In genomic region chr17:8505669-8506426, GRCm38 (mm10) we compare ENCODE assay signal across 8 mouse cellular contexts. TPM values are rescaled to one million over a fixed set of nuclear protein-coding genes. Genes with fewer than 3 reads are reported as not detected.
DNase-seq lines count a peak whose midpoint lies in the region; ATAC-seq lines count a peak whose summit lies in the region.

No protein-coding gene starts in this region.

- no peak overlapping the region for H3K27ac ChIP-seq in embryonic facial prominence, embryonic 11.5 days (replicated peaks; ENCODE audit: low read depth, low read length)
- no peak overlapping the region for H3K27ac ChIP-seq in limb, embryonic 15.5 days
- H3K27ac ChIP-seq in midbrain, embryonic 16.5 days (ENCODE audit: low read length), result peak overlapping the region; percentile 88
- no peak overlapping the region for H3K27ac ChIP-seq in stomach, embryonic 14.5 days (ENCODE audit: low read length)

- H3K36me3 ChIP-seq in embryonic facial prominence, embryonic 11.5 days (replicated peaks; ENCODE audit: control insufficient read depth, insufficient read depth, low read depth, low read length), result no peaks in the 10 kb centered on the region
- H3K36me3 ChIP-seq in limb, embryonic 15.5 days, result no peaks in the 10 kb centered on the region
- no peaks in the 10 kb centered on the region for H3K36me3 ChIP-seq in midbrain, embryonic 16.5 days (ENCODE audit: control insufficient read depth, insufficient read depth, low read length)
- no peaks in the 10 kb centered on the region for H3K36me3 ChIP-seq in stomach, embryonic 14.5 days (ENCODE audit: control insufficient read depth, insufficient read depth, low read length)

- H3K9ac ChIP-seq in embryonic facial prominence, embryonic 11.5 days (replicated peaks; ENCODE audit: low read length), result peak overlapping the region; percentile 33; the same call in 1 of the 2 replicates
- H3K9ac ChIP-seq in limb, embryonic 15.5 days, result no peak overlapping the region
- H3K9ac ChIP-seq in midbrain, embryonic 16.5 days (ENCODE audit: low read depth, low read length), result peak overlapping the region; percentile 70
- no peak overlapping the region for H3K9ac ChIP-seq in stomach, embryonic 14.5 days (replicated peaks; ENCODE audit: low read depth, low read length)

- H3K4me3 ChIP-seq in embryonic facial prominence, embryonic 11.5 days (ENCODE audit: low read depth, low read length), result peak overlapping the region; percentile 18
- peak overlapping the region; percentile 30 for H3K4me3 ChIP-seq in limb, embryonic 15.5 days
- peak overlapping the region; percentile 40 for H3K4me3 ChIP-seq in midbrain, embryonic 16.5 days (ENCODE audit: low read depth, low read length)
- H3K4me3 ChIP-seq in stomach, embryonic 14.5 days (ENCODE audit: low read depth, low read length), result peak overlapping the region; percentile 0; the same call in 1 of the 2 replicates

- no peaks in the 10 kb centered on the region for H3K9me3 ChIP-seq in embryonic facial prominence, embryonic 11.5 days (replicated peaks; ENCODE audit: control insufficient read depth, low read length)
- no peaks in the 10 kb centered on the region for H3K9me3 ChIP-seq in limb, embryonic 15.5 days
- no peaks in the 10 kb centered on the region for H3K9me3 ChIP-seq in midbrain, embryonic 16.5 days (replicated peaks; ENCODE audit: control insufficient read depth, low read length, poor library complexity, severe bottlenecking)
- H3K9me3 ChIP-seq in stomach, embryonic 14.5 days (ENCODE audit: control insufficient read depth, low read depth, low read length), result no peaks in the 10 kb centered on the region

- WGBS in embryonic facial prominence, embryonic 11.5 days, result under 1% methylated on average over 20 of the region's 20 CpGs
- WGBS in limb, embryonic 15.5 days, result 2% methylated on average over 20 of the region's 20 CpGs
- WGBS in midbrain, embryonic 16.5 days, result under 1% methylated on average over 20 of the region's 20 CpGs
- under 1% methylated on average over 20 of the region's 20 CpGs for WGBS in stomach, embryonic 14.5 days

- peak; percentile 51; the same call in 1 of the 2 replicates for ATAC-seq in embryonic facial prominence, embryonic 11.5 days (replicated peaks; ENCODE audit: insufficient number of reproducible peaks, low FRiP score, low TSS enrichment, low read depth)
- ATAC-seq in limb, embryonic 15.5 days (ENCODE audit: insufficient number of reproducible peaks, low FRiP score, low TSS enrichment, low read depth), result peak; percentile 42; the same call in 1 of the 2 replicates
- peak; percentile 82 for ATAC-seq in midbrain, embryonic 16.5 days
- ATAC-seq in stomach, embryonic 14.5 days (ENCODE audit: insufficient number of reproducible peaks, insufficient read depth, low FRiP score, low read depth), result peak; percentile 70

- DNase-seq in 3134 (ENCODE audit: extremely low read depth, insufficient read length, low spot score), result peak; percentile 21
- peak; percentile 94 for DNase-seq in adrenal gland, postnatal 25 days
- peak; percentile 71 for DNase-seq in embryonic facial prominence, embryonic 11.5 days (ENCODE audit: low spot score)
- DNase-seq in heart, adult 8-10 months (ENCODE audit: low spot score), result peak; percentile 87
- peak; percentile 73 to 86 for DNase-seq in kidney, adult 8-10 months

- H3K4me1 ChIP-seq in embryonic facial prominence, embryonic 11.5 days (ENCODE audit: control insufficient read depth, insufficient read depth, low read length), result no peaks in the 10 kb centered on the region; the same call in 1 of the 2 replicates
- H3K4me1 ChIP-seq in limb, embryonic 15.5 days, result peaks cover 26% of the 10 kb centered on the region
- H3K4me1 ChIP-seq in midbrain, embryonic 16.5 days (ENCODE audit: control insufficient read depth, insufficient read depth, low read length), result peaks cover 17% of the 10 kb centered on the region
- H3K4me1 ChIP-seq in stomach, embryonic 14.5 days (ENCODE audit: control insufficient read depth, insufficient read depth, low read length), result peaks cover 11% of the 10 kb centered on the region

- H3K4me2 ChIP-seq in embryonic facial prominence, embryonic 11.5 days (ENCODE audit: low read depth, low read length), result peak overlapping the region; percentile 49
- peak overlapping the region; percentile 57 for H3K4me2 ChIP-seq in limb, embryonic 15.5 days
- peak overlapping the region; percentile 66 for H3K4me2 ChIP-seq in midbrain, embryonic 16.5 days (ENCODE audit: low read length)
- peak overlapping the region; percentile 48 for H3K4me2 ChIP-seq in stomach, embryonic 14.5 days (replicated peaks; ENCODE audit: low read depth, low read length)

- H3K27me3 ChIP-seq in embryonic facial prominence, embryonic 11.5 days (ENCODE audit: control insufficient read depth, insufficient read depth, low read length), result no peaks in the 10 kb centered on the region
- peaks cover 16% of the 10 kb centered on the region; the same call in 1 of the 2 replicates for H3K27me3 ChIP-seq in limb, embryonic 15.5 days
- H3K27me3 ChIP-seq in midbrain, embryonic 16.5 days (ENCODE audit: control insufficient read depth, insufficient read depth, low read depth, low read length), result no peaks in the 10 kb centered on the region
- H3K27me3 ChIP-seq in stomach, embryonic 14.5 days (ENCODE audit: control insufficient read depth, insufficient read depth, low read length), result no peaks in the 10 kb centered on the region

RNA-seq across cellular contexts. Expression of gene Pde10a, which starts 19.3 kb away (rescaled TPM):
- total RNA-seq in adrenal gland, postnatal 25 days (2021), result 16.8 and 31.8 TPM in 2 replicates
- polyA plus RNA-seq in embryonic facial prominence, embryonic 11.5 days (2014; fragmentation: Nextera tagmentation; extraction: Ambion mirVana), result 1.9 and 3.0 TPM in 2 replicates
- total RNA-seq in heart, adult 8-10 months (2022), result 1 to 10 TPM; 1.8 to 3.6 (median 2.8) TPM
- polyA plus RNA-seq in limb, embryonic 15.5 days (2015; fragmentation: Nextera tagmentation; extraction: Ambion mirVana), result 1.8 and 3.1 TPM in 2 replicates
- 14.3 and 17.7 TPM in 2 replicates for polyA plus RNA-seq in midbrain, embryonic 16.5 days (2015; fragmentation: Nextera tagmentation; extraction: Ambion mirVana)
- 1.3 and 1.4 TPM in 2 replicates for polyA plus RNA-seq in stomach, embryonic 14.5 days (2014; fragmentation: Nextera tagmentation; extraction: Ambion mirVana)

Comparison
In these comparisons a context has a peak if more than half of its experiments do, and no peak if none do; other contexts are left out.
1. DNase-seq: peak in every context shown above with its lines; median percentile 94 in adrenal gland, postnatal 25 days; 87 in heart, adult 8-10 months; 80 in kidney, adult 8-10 months; 71 in embryonic facial prominence, embryonic 11.5 days; 21 in 3134.
2. H3K9ac ChIP-seq: peak in embryonic facial prominence, embryonic 11.5 days (single experiment) and midbrain, embryonic 16.5 days (single experiment); none in limb, embryonic 15.5 days (single experiment) and stomach, embryonic 14.5 days (single experiment).
3. Peak in every context shown above with its lines, with median percentiles within 50 percentile points of each other: ATAC-seq, H3K4me2 ChIP-seq and H3K4me3 ChIP-seq.